Mouse (Mus musculus) kidney, embryonic 15.5 days (tissue): Measurements from ENCODE around the gene Ophn1. TPM values are rescaled to one million over a fixed set of nuclear protein-coding genes. Genes with fewer than 3 reads are reported as not detected.
A peak's percentile ranks its signal among the peaks of the same experiment; 100 is the strongest.

ENCODE experiments used
- ATAC-seq: fragments of 200-750 bp; cut with Nextera tagmentation; replicated peaks from 2 replicates; pipeline ENCODE4 v1.8.0; 2017; ENCODE audit warnings: moderate TSS enrichment; ENCODE audit not compliant: low FRiP score
- H3K27ac ChIP-seq: fragments of 300-500 bp; sonication (generic); 2 replicates; pipeline ENCODE4 v1.5.1; 2015; ENCODE audit warnings: mild to moderate bottlenecking, inconsistent platforms
- H3K27me3 ChIP-seq: fragments of 300-500 bp; sonication (generic); 2 replicates; pipeline ENCODE4 v1.6.1; 2015; ENCODE audit warnings: inconsistent platforms
- H3K36me3 ChIP-seq: fragments of 300-500 bp; sonication (generic); 2 replicates; pipeline ENCODE4 v1.6.1; 2015; ENCODE audit warnings: inconsistent platforms
- H3K4me1 ChIP-seq: fragments of 300-500 bp; sonication (generic); 2 replicates; pipeline ENCODE4 v1.6.1; 2015; ENCODE audit warnings: inconsistent platforms
- H3K4me2 ChIP-seq: fragments of 300-500 bp; sonication (generic); 2 replicates; pipeline ENCODE4 v1.6.1; 2015; ENCODE audit warnings: moderate library complexity, mild to moderate bottlenecking, inconsistent platforms
- H3K4me3 ChIP-seq: fragments of 300-500 bp; sonication (generic); replicated peaks from 2 replicates; pipeline ENCODE4 v1.5.1; 2015; ENCODE audit warnings: mild to moderate bottlenecking, inconsistent platforms
- H3K9ac ChIP-seq: fragments of 300-500 bp; sonication (generic); 2 replicates; pipeline ENCODE4 v1.6.1; 2015; ENCODE audit warnings: mild to moderate bottlenecking, inconsistent platforms
- H3K9me3 ChIP-seq: fragments of 300-500 bp; sonication (generic); replicated peaks from 2 replicates; pipeline ENCODE4 v1.6.1; 2016; ENCODE audit warnings: inconsistent platforms
- WGBS: fragments of 180-500 bp; shearing (Covaris S2); methylation state at CpG from one replicate; pipeline ENCODE4 v1.1.7; 2015; ENCODE audit warnings: mixed read lengths; 5-methylcytosine and 5-hydroxymethylcytosine counted together
- polyA plus RNA-seq: library from polyadenylated mRNA; unstranded; fragments of >200 nt; fragmentation: Nextera tagmentation; extraction: Ambion mirVana; gene quantifications from 2 replicates; pipeline ENCODE4 v1.2.1, GENCODE M21; 2015

Ophn1 gene
- 17.4 and 17.6 TPM in 2 replicates for polyA plus RNA-seq

DNA sequence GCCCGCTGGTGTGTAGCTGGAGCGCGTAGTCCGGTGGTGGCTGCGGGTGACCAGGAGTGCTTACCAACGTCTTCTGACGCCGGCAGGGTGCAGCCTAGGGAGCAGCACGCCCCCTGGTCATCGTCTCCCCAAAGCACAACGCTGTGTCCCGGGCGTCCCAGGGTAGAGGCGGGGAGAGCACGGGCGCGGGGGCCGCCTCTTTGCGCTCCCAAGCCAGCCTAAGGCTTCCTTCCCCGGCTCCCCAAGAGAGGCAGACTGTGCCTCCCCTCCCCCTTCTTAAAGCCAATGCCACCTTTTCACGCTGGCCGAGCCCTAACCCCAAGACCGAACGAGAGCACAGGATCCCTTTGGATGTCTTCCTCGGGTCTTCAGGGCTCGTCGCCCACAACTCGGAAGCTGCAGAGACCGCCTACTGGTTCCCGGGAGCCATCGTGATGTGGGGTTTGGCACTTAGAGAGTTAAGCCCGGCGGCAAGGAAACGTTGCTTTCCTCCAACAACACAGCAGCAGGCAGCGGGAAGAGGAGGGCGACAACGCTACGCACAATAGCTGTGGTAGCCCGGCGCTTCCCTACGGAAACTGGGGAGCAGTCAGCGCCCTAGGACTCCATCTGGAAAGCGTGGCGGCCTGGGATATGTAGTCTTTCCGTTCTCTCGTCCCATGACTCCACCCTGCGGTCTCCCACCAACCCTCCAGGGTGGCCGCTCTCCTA, at the start of gene Ophn1:
TSS of gene Ophn1 (minus strand) at position 620 of the 711 bp plus-strand sequence.
- Histone ChIP-seq H3K4me2 (peak within 1 kb of the TSS; percentile 61), H3K9me3 (no peaks in the 10 kb centered on the region), H3K27ac (peak within 1 kb of the TSS; percentile 78), H3K4me3 (peak within 1 kb of the TSS; percentile 57), H3K36me3 (no peaks in the 10 kb centered on the region), H3K9ac (peak within 1 kb of the TSS; percentile 42), H3K27me3 (peaks cover 30% of the 10 kb centered on the region), H3K4me1 (no peaks in the 10 kb centered on the region)
- 16% methylated on average over 42 of the region's 48 CpGs for WGBS
- peak; percentile 94 for ATAC-seq

- Histone ChIP-seq H3K9me3 (no peaks in the 10 kb centered on the region), H3K9ac (peak overlapping the region; percentile 63), H3K4me1 (peaks cover 6% of the 10 kb centered on the region; the same call in 1 of the 2 replicates), H3K27ac (peak overlapping the region; percentile 96), H3K27me3 (no peaks in the 10 kb centered on the region; the same call in 1 of the 2 replicates), H3K36me3 (peaks cover 7% of the 10 kb centered on the region; the same call in 1 of the 2 replicates), H3K4me2 (peak overlapping the region; percentile 66), H3K4me3 (peak overlapping the region; percentile 62)
- 24% methylated on average over 57 of the region's 57 CpGs for WGBS
- peak; percentile 91 for ATAC-seq
These were observed 46.9 kb upstream of the Ophn1 start for GRCm38 (mm10) chrX:98937555-98938294.

DNA sequence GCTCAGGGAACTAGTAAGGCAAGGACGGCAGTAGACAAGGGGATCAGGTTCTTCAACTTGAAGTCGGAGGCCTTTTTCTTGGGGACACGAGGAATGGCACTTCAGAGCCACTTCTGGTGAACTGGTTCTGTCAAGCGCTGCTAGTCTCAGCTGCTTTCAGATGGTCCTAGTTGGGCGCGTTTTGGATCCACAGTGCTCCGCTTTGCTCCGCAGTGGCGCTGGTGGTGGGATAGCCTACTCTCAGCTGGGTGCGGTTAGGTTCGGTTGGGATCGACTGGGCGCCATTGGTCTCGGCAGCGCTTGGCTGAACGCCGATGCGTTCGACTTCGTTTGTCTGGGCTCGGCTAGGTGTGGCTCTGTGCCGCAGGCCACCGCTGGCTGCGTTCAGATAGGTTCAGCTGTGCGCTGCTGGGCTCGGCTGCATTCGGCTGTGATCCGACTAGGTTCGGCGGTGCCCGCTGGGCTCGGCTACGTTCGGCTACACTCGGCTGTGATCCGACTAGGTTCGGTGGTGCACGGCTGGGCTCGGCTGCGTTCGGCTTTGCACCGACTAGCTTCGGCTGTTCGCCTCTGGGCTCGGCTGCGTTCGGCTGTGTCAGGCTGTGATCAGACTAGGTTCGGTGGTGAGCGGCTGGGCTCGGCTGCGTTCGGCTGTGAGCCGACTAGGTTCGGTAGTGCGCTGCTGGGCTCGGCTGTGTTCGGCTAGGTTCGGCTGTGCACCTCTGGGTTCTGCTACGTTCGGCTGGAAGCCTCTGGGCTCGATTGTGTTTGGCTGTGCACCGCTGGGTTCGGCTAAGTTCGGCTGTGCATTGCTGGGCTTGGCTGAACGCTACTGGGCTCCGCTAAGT, 46.1 kb upstream of the Ophn1 start:
- H3K4me3 ChIP-seq: peak overlapping the region; percentile 62
- H3K9ac ChIP-seq: peak overlapping the region; percentile 63
- no peaks in the 10 kb centered on the region for H3K9me3 ChIP-seq
- H3K36me3 ChIP-seq: no peaks in the 10 kb centered on the region; the same call in 1 of the 2 replicates
- H3K4me1 ChIP-seq: peaks cover 6% of the 10 kb centered on the region; the same call in 1 of the 2 replicates
- 19% methylated on average over 66 of the region's 66 CpGs for WGBS
- peak overlapping the region; percentile 66 for H3K4me2 ChIP-seq
- ATAC-seq: peak; percentile 93
- H3K27ac ChIP-seq: peak overlapping the region; percentile 96
- H3K27me3 ChIP-seq: no peaks in the 10 kb centered on the region; the same call in 1 of the 2 replicates

DNA sequence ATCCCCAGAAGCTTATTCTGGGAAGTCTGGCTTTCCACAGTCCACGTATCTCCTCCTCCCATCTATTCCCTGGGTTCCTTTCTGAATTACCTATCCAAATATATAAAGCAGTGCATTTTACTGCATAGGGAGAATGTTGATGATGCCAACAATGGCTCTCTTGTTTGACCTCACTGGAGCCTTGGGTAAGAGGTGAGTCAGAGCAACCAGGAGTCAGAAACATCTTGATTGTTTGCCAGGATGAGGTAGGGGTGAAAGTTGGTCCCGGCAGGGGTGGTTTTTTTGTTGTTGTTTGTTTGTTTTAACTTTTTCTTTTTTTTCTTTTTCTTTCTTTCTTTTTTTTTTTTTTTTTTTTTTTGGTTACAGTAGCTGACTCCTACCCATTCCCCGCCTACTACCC, 45.3 kb upstream of the Ophn1 start, which contains the start of gene Yipf6:
TSS of gene Yipf6 (plus strand) at position 216 of the 400 bp plus-strand sequence.
- H3K4me3 ChIP-seq: peak within 1 kb of the TSS; percentile 62
- no peaks in the 10 kb centered on the region for H3K36me3 ChIP-seq
- H3K9me3 ChIP-seq: no peaks in the 10 kb centered on the region
- peaks cover 6% of the 10 kb centered on the region; the same call in 1 of the 2 replicates for H3K4me1 ChIP-seq
- WGBS: 66% methylated on average over 3 of the region's 3 CpGs
- peak within 1 kb of the TSS; percentile 66 for H3K4me2 ChIP-seq
- H3K27ac ChIP-seq: peak within 1 kb of the TSS; percentile 96
- H3K27me3 ChIP-seq: no peaks in the 10 kb centered on the region; the same call in 1 of the 2 replicates
- no peak for ATAC-seq
- peak within 1 kb of the TSS; percentile 63 for H3K9ac ChIP-seq

DNA sequence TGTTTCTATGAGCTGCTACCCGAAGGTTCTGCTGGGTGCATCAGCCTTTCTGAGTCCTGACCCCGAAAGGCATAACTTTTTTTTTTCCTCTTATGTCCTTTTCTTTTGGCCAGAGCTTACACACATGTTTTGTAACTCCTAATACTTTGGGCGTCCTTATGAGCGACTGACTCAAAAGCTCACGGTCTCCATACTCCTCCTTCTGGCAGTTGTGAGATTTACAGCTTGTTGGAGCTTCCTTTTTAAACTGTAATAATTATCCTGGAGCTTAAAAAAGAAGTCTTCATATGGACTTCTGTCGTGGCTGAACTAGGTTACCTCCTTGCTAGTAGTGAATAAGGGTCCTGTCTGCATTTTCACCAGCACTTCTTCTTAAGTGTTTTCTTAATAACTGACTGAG, 28.6 kb upstream of the Ophn1 start:
- H3K4me1 ChIP-seq: no peaks in the 10 kb centered on the region
- no peak for ATAC-seq
- no peaks in the 10 kb centered on the region for H3K36me3 ChIP-seq
- H3K27me3 ChIP-seq: peaks cover 26% of the 10 kb centered on the region
- H3K4me2 ChIP-seq: no peak overlapping the region
- H3K27ac ChIP-seq: no peak overlapping the region
- no peak overlapping the region for H3K4me3 ChIP-seq
- H3K9me3 ChIP-seq: no peaks in the 10 kb centered on the region
- H3K9ac ChIP-seq: no peak overlapping the region
- WGBS: 17% methylated on average over 6 of the region's 6 CpGs

- H3K4me2 ChIP-seq: no peak overlapping the region
- no peak overlapping the region for H3K27ac ChIP-seq
- no peak for ATAC-seq
- WGBS: 62% methylated on average over 1 of the region's 1 CpGs
- H3K4me3 ChIP-seq: no peak overlapping the region
- no peaks in the 10 kb centered on the region for H3K36me3 ChIP-seq
- no peaks in the 10 kb centered on the region for H3K4me1 ChIP-seq
- no peaks in the 10 kb centered on the region for H3K9me3 ChIP-seq
- H3K9ac ChIP-seq: no peak overlapping the region
- H3K27me3 ChIP-seq: peaks cover 8% of the 10 kb centered on the region
These were observed 18.1 kb upstream of the Ophn1 start for GRCm38 (mm10) chrX:98908910-98909309.

DNA sequence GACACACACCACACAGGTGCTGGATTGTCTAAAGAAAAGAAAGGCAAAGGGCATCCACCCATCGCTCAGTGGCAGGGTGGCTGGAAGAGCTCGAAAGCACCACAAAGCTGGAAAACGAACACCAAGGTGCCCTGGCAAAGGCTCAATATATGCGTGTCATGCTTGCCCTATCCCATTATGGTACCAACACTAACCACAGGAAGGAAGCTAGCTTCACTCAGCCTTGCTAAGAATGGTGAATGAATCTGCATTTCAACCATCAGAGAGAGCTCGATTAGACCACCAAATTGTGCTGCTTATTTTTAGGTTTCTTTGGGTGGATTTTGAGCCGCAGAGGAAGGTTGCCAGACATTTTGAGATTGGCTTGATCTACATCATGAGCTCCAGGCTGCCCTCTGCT, 13.4 kb upstream of the Ophn1 start:
- no peaks in the 10 kb centered on the region for H3K36me3 ChIP-seq
- 89% methylated on average over 6 of the region's 6 CpGs for WGBS
- no peaks in the 10 kb centered on the region for H3K4me1 ChIP-seq
- H3K9me3 ChIP-seq: no peaks in the 10 kb centered on the region
- no peak overlapping the region for H3K27ac ChIP-seq
- H3K4me3 ChIP-seq: no peak overlapping the region
- H3K4me2 ChIP-seq: no peak overlapping the region
- H3K27me3 ChIP-seq: peaks cover 4% of the 10 kb centered on the region
- no peak for ATAC-seq
- H3K9ac ChIP-seq: no peak overlapping the region

- H3K27ac ChIP-seq: no peak overlapping the region
- 63% methylated on average over 3 of the region's 3 CpGs for WGBS
- no peak overlapping the region for H3K4me2 ChIP-seq
- H3K27me3 ChIP-seq: no peaks in the 10 kb centered on the region
- no peaks in the 10 kb centered on the region for H3K9me3 ChIP-seq
- no peaks in the 10 kb centered on the region for H3K4me1 ChIP-seq
- ATAC-seq: no peak
- H3K36me3 ChIP-seq: no peaks in the 10 kb centered on the region
- H3K4me3 ChIP-seq: no peak overlapping the region
- no peak overlapping the region for H3K9ac ChIP-seq
These were observed 7.5 kb upstream of the Ophn1 start for GRCm38 (mm10) chrX:98898307-98898706.

GRCm38 (mm10) chrX:98890072-98890405, 786 bp downstream of the Ophn1 start:
- Histone ChIP-seq H3K9me3 (no peaks in the 10 kb centered on the region), H3K27ac (no peak overlapping the region), H3K9ac (peak overlapping the region; percentile 42), H3K36me3 (no peaks in the 10 kb centered on the region), H3K4me1 (no peaks in the 10 kb centered on the region), H3K4me3 (peak overlapping the region; percentile 57), H3K27me3 (peaks cover 33% of the 10 kb centered on the region), H3K4me2 (peak overlapping the region; percentile 61)
- 20% methylated on average over 14 of the region's 14 CpGs for WGBS
- no peak; the same call in 1 of the 2 replicates for ATAC-seq

DNA sequence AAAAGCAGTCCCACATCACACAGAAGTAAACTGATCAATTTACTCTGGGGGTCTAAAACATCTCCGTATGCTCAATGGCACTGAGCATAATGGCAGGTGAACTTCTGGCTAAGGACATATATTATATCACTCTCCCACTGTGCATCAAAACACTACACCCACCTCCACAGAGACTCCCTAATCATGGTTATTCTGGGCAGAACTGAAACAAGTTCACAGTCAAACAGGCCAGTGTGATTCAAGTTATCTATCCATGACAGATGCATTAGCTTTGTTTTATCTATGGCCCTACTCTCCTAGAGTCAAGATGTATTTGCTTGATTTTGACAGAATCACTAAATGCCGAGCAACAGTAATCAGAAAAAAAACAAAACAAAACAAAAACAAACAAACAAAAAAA, 8.8 kb downstream of the Ophn1 start:
- Histone ChIP-seq H3K4me2 (no peak overlapping the region), H3K27me3 (peaks cover 25% of the 10 kb centered on the region), H3K4me1 (no peaks in the 10 kb centered on the region), H3K4me3 (no peak overlapping the region), H3K36me3 (no peaks in the 10 kb centered on the region), H3K9ac (no peak overlapping the region), H3K9me3 (no peaks in the 10 kb centered on the region), H3K27ac (no peak overlapping the region)
- WGBS: 77% methylated on average over 2 of the region's 2 CpGs
- no peak for ATAC-seq

GRCm38 (mm10) chrX:98881085-98881484, 9.7 kb downstream of the Ophn1 start:
- Histone ChIP-seq H3K4me2 (no peak overlapping the region), H3K36me3 (no peaks in the 10 kb centered on the region), H3K4me1 (no peaks in the 10 kb centered on the region), H3K27ac (no peak overlapping the region), H3K4me3 (no peak overlapping the region), H3K9ac (no peak overlapping the region), H3K27me3 (peaks cover 26% of the 10 kb centered on the region), H3K9me3 (no peaks in the 10 kb centered on the region)
- WGBS: 90% methylated on average over 2 of the region's 2 CpGs
- no peak for ATAC-seq
